Mouse (Mus musculus) MEL (cell line): ENCODE results near the gene Lrig3.

Experiments
- POLR2A ChIP-seq, 2 experiments: IDR thresholded peaks; 2 replicates each; pipeline ENCODE4 v1.6.1; 2011 to 2012; ENCODE audit warnings: low read length in 2 of 2, mild to moderate bottlenecking in 2 of 2, control low read depth in 1 of 2, improper control_type of control experiment in 1 of 2, low read depth in 1 of 2, moderate library complexity in 1 of 2; ENCODE audit not compliant: control insufficient read depth in 1 of 2, insufficient read depth in 1 of 2, poor library complexity in 1 of 2
- ZNF384 ChIP-seq: IDR thresholded peaks from 2 replicates; pipeline ENCODE4 v1.6.1; 2012; ENCODE audit warnings: low read depth, mild to moderate bottlenecking, inconsistent platforms, low read length, improper control_type of control experiment

DNA sequence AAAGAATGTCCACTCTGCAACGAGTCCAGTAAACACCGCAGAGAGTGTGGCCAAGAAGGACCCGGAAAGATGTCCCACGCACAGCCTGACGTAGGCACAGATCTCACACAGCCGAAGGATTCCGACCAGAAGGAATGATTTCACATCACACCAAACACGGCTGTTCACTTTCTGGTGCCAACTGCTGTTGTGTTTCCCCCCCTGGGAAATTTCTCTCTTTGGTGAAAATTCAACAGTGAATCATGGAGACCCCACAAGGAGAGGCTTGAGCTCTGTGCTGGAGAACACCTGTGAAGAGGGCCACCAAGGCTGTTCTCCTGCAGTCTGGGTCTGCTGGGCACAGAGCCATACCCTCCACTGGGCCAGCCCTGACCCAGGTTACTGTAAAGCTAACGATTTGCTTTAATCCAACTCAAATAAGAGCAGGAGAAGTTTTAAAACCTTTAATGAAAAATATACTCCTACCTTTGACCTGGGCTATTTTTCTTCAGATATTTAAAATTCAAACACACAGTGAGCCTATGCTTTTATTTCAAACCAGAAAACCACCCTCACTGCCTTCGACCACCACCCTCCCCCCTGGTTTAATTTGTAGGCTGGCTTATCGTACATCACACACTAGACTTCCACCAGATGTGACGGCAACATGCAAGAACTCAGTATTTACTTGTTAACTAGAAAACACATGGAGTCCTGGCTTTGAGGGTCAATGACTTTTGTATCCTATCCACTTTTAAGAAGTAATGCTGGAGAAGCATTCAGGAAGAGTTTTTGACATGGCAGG lies 11.0 kb upstream of the Lrig3 start:
- TF ChIP-seq POLR2A (IDR thresholded peaks at IDR 0.05; ENCODE audit: control insufficient read depth in 1 of 2, insufficient read depth in 1 of 2, low read depth in 1 of 2, low read length in 2 of 2, poor library complexity in 1 of 2) (no peak), ZNF384 (no peak)
